Mouse (Mus musculus) stomach, postnatal 0 days (tissue): Measurements from ENCODE around the gene Col8a1. TPM values are rescaled to one million over a fixed set of nuclear protein-coding genes. Genes with fewer than 3 reads are reported as not detected.
A peak's percentile ranks its signal among the peaks of the same experiment; 100 is the strongest.

Experiments
- ATAC-seq: fragments of 200-750 bp; cut with Nextera tagmentation; 2 replicates; pipeline ENCODE4 v1.8.0; 2017; ENCODE audit not compliant: low FRiP score, low TSS enrichment
- DNase-seq: peaks from one replicate; pipeline ENCODE4 v3.0.0-alpha.2; 2016; ENCODE audit warnings: low spot score
- H3K27ac ChIP-seq: fragments of 300-500 bp; sonication (generic); replicated peaks from 2 replicates; pipeline ENCODE4 v1.5.1; 2014; ENCODE audit warnings: mild to moderate bottlenecking, control low read depth
- H3K27me3 ChIP-seq: fragments of 300-500 bp; sonication (generic); 2 replicates; pipeline ENCODE4 v1.6.1; 2014; ENCODE audit warnings: low read length; ENCODE audit not compliant: control insufficient read depth, insufficient read depth
- H3K36me3 ChIP-seq: fragments of 300-500 bp; sonication (generic); 2 replicates; pipeline ENCODE4 v1.6.1; 2014; ENCODE audit warnings: low read length, mixed read lengths; ENCODE audit not compliant: control insufficient read depth, insufficient read depth
- H3K4me1 ChIP-seq: fragments of 300-500 bp; sonication (generic); replicated peaks from 2 replicates; pipeline ENCODE4 v1.6.1; 2014; ENCODE audit warnings: antibody characterized with exemption; ENCODE audit not compliant: control insufficient read depth, insufficient read depth
- H3K4me2 ChIP-seq: fragments of 300-500 bp; sonication (generic); replicated peaks from 2 replicates; pipeline ENCODE4 v1.6.1; 2014; ENCODE audit warnings: low read depth, mild to moderate bottlenecking, control low read depth, moderate library complexity
- H3K4me3 ChIP-seq: fragments of 300-500 bp; sonication (generic); 2 replicates; pipeline ENCODE4 v1.5.1; 2014; ENCODE audit warnings: low read depth, low read length, control low read depth
- H3K9ac ChIP-seq: fragments of 300-500 bp; sonication (generic); 2 replicates; pipeline ENCODE4 v1.6.1; 2014; ENCODE audit warnings: mild to moderate bottlenecking, low read length, control low read depth, mixed read lengths
- H3K9me3 ChIP-seq: fragments of 300-500 bp; sonication (generic); 2 replicates; pipeline ENCODE4 v1.6.1; 2016; ENCODE audit warnings: low read length; ENCODE audit not compliant: control insufficient read depth
- CTCF ChIP-seq: IDR thresholded peaks from 2 replicates; pipeline ENCODE4 v1.5.1; 2016; ENCODE audit warnings: antibody characterized with exemption, low read depth, mild to moderate bottlenecking, moderate library complexity
- EP300 ChIP-seq: optimal IDR thresholded peaks from 2 replicates; pipeline ENCODE3; 2016; ENCODE audit warnings: antibody characterized with exemption
- WGBS: fragments of 180-500 bp; shearing (Covaris S2); extraction: QIAGEN DNeasy Blood & Tissue Kit; methylation state at CpG from one replicate; pipeline ENCODE4 v1.1.7; 2014; 5-methylcytosine and 5-hydroxymethylcytosine counted together
- polyA plus RNA-seq: library from polyadenylated mRNA; unstranded; fragments of >200 nt; fragmentation: Nextera tagmentation; extraction: Ambion mirVana; gene quantifications from 2 replicates; pipeline ENCODE4 v1.2.1, GENCODE M21; 2015

Gene Col8a1
- polyA plus RNA-seq, 1 experiment from 2014 or later = 36.8 TPM

GRCm38 (mm10) chr16:57755708-57756107 is 1.2 kb upstream of the Col8a1 start:
- Histone ChIP-seq H3K27me3 (no peaks in the 10 kb centered on the region), H3K4me1 (no peaks in the 10 kb centered on the region), H3K36me3 (no peaks in the 10 kb centered on the region), H3K9me3 (no peaks in the 10 kb centered on the region), H3K4me3 (no peak overlapping the region; the same call in 1 of the 2 replicates), H3K27ac (no peak overlapping the region), H3K9ac (no peak overlapping the region), H3K4me2 (peak overlapping the region; percentile 79)
- ATAC-seq = no peak
- WGBS = 42% methylated on average over 5 of the region's 5 CpGs
- TF ChIP-seq EP300 = no peak
- no peak for TF ChIP-seq CTCF
- DNase-seq = no peak

DNA sequence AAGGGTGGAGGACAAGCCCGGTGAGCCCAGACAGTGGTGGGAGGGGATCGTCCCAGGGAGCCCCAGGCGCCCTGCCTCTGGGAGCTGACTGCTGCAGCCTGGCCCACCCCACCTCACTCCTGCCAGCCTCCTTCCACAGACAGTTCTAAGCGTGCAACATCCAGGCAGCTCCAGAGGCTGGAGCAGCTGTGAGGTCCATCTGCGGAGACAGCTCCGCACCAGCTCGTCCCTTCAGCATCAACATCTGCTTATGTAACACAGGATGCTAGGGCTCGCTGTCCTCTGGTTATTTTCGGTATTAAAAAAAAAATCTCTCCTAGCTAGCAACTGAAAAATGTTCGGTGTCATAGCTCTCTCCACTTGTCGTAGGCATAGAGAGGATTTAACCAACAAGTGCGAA is 704 bp upstream of the Col8a1 start:
- ATAC-seq (peak; percentile 66; the same call in 1 of the 2 replicates), DNase-seq (peak; percentile 16)
- 12% methylated on average over 12 of the region's 12 CpGs for WGBS

GRCm38 (mm10) chr16:57753539-57754280 is 827 bp downstream of the Col8a1 start:
- no peak for ATAC-seq
- Histone ChIP-seq H3K4me3 (peak overlapping the region; percentile 47), H3K4me1 (no peaks in the 10 kb centered on the region), H3K27ac (no peak overlapping the region; the same call in 1 of the 2 replicates), H3K4me2 (peak overlapping the region; percentile 79), H3K36me3 (no peaks in the 10 kb centered on the region), H3K9ac (peak overlapping the region; percentile 35), H3K9me3 (no peaks in the 10 kb centered on the region), H3K27me3 (no peaks in the 10 kb centered on the region)
- TF ChIP-seq EP300 (no peak), CTCF (no peak)
- WGBS = 46% methylated on average over 10 of the region's 10 CpGs
- DNase-seq = no peak

More for the DNA sequence above, 704 bp upstream of the Col8a1 start:
- Histone ChIP-seq H3K4me3 (peak overlapping the region; percentile 47), H3K36me3 (no peaks in the 10 kb centered on the region), H3K27ac (peak overlapping the region; percentile 53), H3K4me1 (no peaks in the 10 kb centered on the region), H3K4me2 (peak overlapping the region; percentile 79), H3K9ac (peak overlapping the region; percentile 50), H3K9me3 (no peaks in the 10 kb centered on the region), H3K27me3 (no peaks in the 10 kb centered on the region)
- TF ChIP-seq CTCF (no peak), EP300 (no peak)

- no peaks in the 10 kb centered on the region for H3K36me3 ChIP-seq
- no peak for DNase-seq
- H3K4me2 ChIP-seq = no peak overlapping the region
- H3K27ac ChIP-seq = no peak overlapping the region
- H3K27me3 ChIP-seq = no peaks in the 10 kb centered on the region
- ATAC-seq = no peak
- WGBS = 41% methylated on average over 2 of the region's 2 CpGs
- no peak overlapping the region for H3K4me3 ChIP-seq
- H3K9ac ChIP-seq = no peak overlapping the region
- TF ChIP-seq CTCF (peak; percentile 35), EP300 (no peak)
- H3K9me3 ChIP-seq = no peaks in the 10 kb centered on the region
- no peaks in the 10 kb centered on the region for H3K4me1 ChIP-seq
Measured at GRCm38 (mm10) chr16:57750549-57750948, 4.0 kb downstream of the Col8a1 start.

GRCm38 (mm10) chr16:57748093-57748492 is 6.4 kb downstream of the Col8a1 start:
- H3K27me3 ChIP-seq = no peaks in the 10 kb centered on the region
- DNase-seq (no peak), ATAC-seq (no peak)
- H3K36me3 ChIP-seq = no peaks in the 10 kb centered on the region
- H3K4me2 ChIP-seq = no peak overlapping the region
- WGBS = 40% methylated on average over 3 of the region's 3 CpGs
- H3K4me1 ChIP-seq = no peaks in the 10 kb centered on the region
- H3K9ac ChIP-seq = no peak overlapping the region
- peak overlapping the region; percentile 66 for H3K27ac ChIP-seq
- H3K4me3 ChIP-seq = no peak overlapping the region
- H3K9me3 ChIP-seq = no peaks in the 10 kb centered on the region
- peak; percentile 45 for TF ChIP-seq CTCF
- no peak for TF ChIP-seq EP300

DNA sequence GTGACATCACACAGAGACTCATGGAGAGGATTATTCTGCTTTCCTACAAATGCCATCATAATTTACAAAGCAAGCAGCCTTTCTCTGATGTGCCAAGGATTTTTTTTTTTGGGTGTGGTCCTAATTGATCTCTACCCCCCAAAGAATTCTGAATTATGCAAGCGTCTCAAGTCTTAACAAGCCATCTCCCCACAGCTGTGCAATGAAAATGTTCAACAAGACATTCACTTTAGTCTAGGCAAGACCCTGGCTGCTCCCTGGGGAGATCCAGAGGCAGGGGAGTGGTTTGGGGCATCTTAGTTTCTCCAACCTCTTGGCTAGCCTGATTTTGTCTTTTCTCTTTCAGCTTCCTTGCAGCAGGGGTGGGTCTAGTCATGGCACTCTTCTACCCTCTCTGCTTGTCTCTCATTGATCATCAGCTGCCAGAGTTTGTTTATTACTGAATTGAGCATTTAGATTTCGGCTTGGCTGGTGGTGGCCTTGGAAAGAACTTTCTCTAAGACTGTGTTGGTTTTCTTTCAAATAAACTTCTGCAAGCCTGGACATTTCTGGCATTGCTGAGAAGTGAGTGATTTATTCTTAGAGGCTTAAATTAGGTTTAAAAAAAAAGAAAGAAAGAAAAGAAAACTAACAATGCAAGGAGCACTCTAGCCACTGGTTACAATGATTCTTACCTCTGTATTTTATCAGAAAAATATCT is 7.0 kb downstream of the Col8a1 start:
- no peaks in the 10 kb centered on the region for H3K9me3 ChIP-seq
- DNase-seq = no peak
- WGBS = 19% methylated on average over 2 of the region's 2 CpGs

More for the DNA sequence above, 7.0 kb downstream of the Col8a1 start:
- ATAC-seq = peak; percentile 40; the same call in 1 of the 2 replicates
- no peak for TF ChIP-seq CTCF
- peak; percentile 72 for TF ChIP-seq EP300
- Histone ChIP-seq H3K27me3 (no peaks in the 10 kb centered on the region), H3K9ac (no peak overlapping the region), H3K36me3 (no peaks in the 10 kb centered on the region), H3K4me2 (no peak overlapping the region), H3K27ac (peak overlapping the region; percentile 66), H3K4me1 (no peaks in the 10 kb centered on the region), H3K4me3 (no peak overlapping the region)
